Mouse (Mus musculus): ENCODE measurements around the gene Atoh7.

DNA sequence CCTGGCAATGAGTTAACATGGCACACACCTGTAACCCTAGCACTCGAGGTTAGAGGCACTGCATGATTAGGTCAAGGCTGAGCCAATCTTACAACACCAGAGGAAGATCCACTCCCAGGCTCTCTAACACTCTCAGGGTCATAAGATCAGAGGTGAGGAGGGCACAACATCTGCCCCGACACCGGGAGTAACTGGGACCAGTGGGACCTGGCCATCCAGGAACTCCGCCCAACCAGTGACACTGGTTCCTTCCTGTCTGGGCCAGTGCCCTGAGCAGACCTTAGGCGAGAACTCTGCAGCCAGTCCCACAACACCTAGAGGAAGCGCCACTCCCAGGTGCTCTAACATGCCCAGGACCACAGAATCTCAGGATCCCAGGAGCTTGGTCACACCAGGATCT is 37.0 kb downstream of the Atoh7 start:
- TF ChIP-seq CTCF (IDR thresholded peaks at IDR 0.05; ENCODE audit: low read depth, low read length) (no peak), POLR2A (IDR thresholded peaks at IDR 0.05; ENCODE audit: insufficient read depth, low read length) (no peak), EP300 (IDR thresholded peaks at IDR 0.05; ENCODE audit: insufficient read depth, low read depth, low read length) (no peak)
